Mouse (Mus musculus) right cerebral cortex, adult 18-20 months (tissue): ENCODE data around the gene Olfr763.
"Not testable (repeated sequence)": the region's sequence is repeated elsewhere in the genome, so short reads cannot be mapped to it uniquely, and the experiment has no call there.

Source experiments
- DNase-seq: peaks from one replicate; pipeline ENCODE4 v3.0.0; 2022; ENCODE audit warnings: mixed read lengths

Olfr763 gene

GRCm38 (mm10) chr10:129049898-129050297, 39.3 kb downstream of the Olfr763 start, which contains the start of gene Olfr765:
Olfr765 (minus strand) TSS chr10:129049998.
- DNase-seq = not testable (repeated sequence)
